Mouse (Mus musculus): ENCODE data around the gene Strbp. TPM values are rescaled to one million over a fixed set of nuclear protein-coding genes. Genes with fewer than 3 reads are reported as not detected.
"Not testable (repeated sequence)": the region's sequence is repeated elsewhere in the genome, so short reads cannot be mapped to it uniquely, and the experiment has no call there.

Gene Strbp
- polyA plus RNA-seq, 1 experiment from 2014 or later, result 102 TPM

GRCm38 (mm10) chr2:37511134-37511901 is 192.3 kb downstream of the Strbp start:
- Histone ChIP-seq H3K27ac (replicated peaks) (no peak overlapping the region), H3K9me3 (no peaks in the 10 kb centered on the region), H3K4me2 (no peak overlapping the region), H3K27me3 (no peaks in the 10 kb centered on the region), H3K9ac (no peak overlapping the region), H3K4me3 (no peak overlapping the region), H3K4me1 (replicated peaks) (no peaks in the 10 kb centered on the region; the same call in 1 of the 2 replicates), H3K36me3 (peaks cover 27% of the 10 kb centered on the region)
- 92% methylated on average over 4 of the region's 4 CpGs for WGBS
- ATAC-seq (ENCODE audit: low FRiP score, low read depth), result no peak

DNA sequence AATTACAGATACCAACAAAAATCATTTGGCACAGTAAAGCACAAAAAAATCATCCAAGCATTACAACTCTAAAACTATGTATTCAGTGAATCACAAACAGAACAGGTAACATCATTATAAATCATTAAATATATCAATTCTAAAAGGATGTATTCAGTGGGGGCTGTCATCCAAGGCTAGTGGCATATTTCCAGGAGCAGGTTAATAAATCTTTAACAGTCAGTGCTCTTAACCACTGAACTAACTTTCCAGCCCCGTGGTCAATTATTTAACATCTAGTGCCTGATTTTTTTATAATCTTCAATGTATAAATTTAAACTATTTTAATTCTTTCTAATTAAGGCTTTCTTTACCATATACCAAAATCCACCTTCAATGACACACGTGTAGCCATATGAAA is 197.8 kb downstream of the Strbp start:
- not testable (repeated sequence) for H3K4me1 ChIP-seq (replicated peaks); H3K4me3 ChIP-seq; H3K27ac ChIP-seq (replicated peaks); H3K4me2 ChIP-seq; ATAC-seq (ENCODE audit: low FRiP score, low read depth); H3K27me3 ChIP-seq; H3K9me3 ChIP-seq; H3K9ac ChIP-seq
- 94% methylated on average over 2 of the region's 2 CpGs for WGBS
- peaks cover 41% of the 10 kb centered on the region for H3K36me3 ChIP-seq

GRCm38 (mm10) chr2:37497321-37497720 is 206.3 kb downstream of the Strbp start:
- H3K27me3 ChIP-seq, result no peaks in the 10 kb centered on the region
- no peak overlapping the region for H3K4me3 ChIP-seq
- H3K4me2 ChIP-seq, result no peak overlapping the region
- H3K9me3 ChIP-seq, result no peaks in the 10 kb centered on the region
- no peak overlapping the region for H3K27ac ChIP-seq (replicated peaks)
- no peak overlapping the region for H3K9ac ChIP-seq
- H3K36me3 ChIP-seq, result peaks cover 42% of the 10 kb centered on the region
- ATAC-seq (ENCODE audit: low FRiP score, low read depth), result no peak
- H3K4me1 ChIP-seq (replicated peaks), result no peaks in the 10 kb centered on the region
- 97% methylated on average over 4 of the region's 4 CpGs for WGBS

DNA sequence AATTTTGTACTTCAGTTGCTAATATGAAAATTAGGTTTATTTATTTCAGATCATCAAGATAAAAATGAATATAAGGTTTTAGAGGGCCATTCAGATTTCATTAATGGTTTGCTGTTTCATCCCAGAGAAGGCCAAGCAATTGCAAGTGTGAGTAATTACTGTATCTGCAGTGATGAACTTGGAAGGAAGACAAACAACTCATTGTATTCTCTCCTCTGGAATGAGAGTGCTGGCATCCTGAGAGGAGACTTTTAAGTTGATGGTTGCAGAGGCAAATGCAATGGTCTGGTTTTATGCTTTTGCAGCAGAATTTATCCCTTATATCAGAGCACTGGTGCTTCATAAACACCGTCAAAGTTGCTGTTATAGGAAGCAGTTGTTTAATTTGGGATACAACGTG is 214.7 kb downstream of the Strbp start:
- Histone ChIP-seq H3K27me3 (no peaks in the 10 kb centered on the region), H3K36me3 (peaks cover 62% of the 10 kb centered on the region), H3K4me3 (no peak overlapping the region), H3K4me2 (no peak overlapping the region), H3K27ac (replicated peaks) (no peak overlapping the region), H3K4me1 (replicated peaks) (no peaks in the 10 kb centered on the region), H3K9ac (no peak overlapping the region), H3K9me3 (no peaks in the 10 kb centered on the region)
- ATAC-seq (ENCODE audit: low FRiP score, low read depth), result no peak
- WGBS, result 95% methylated on average over 2 of the region's 2 CpGs

DNA sequence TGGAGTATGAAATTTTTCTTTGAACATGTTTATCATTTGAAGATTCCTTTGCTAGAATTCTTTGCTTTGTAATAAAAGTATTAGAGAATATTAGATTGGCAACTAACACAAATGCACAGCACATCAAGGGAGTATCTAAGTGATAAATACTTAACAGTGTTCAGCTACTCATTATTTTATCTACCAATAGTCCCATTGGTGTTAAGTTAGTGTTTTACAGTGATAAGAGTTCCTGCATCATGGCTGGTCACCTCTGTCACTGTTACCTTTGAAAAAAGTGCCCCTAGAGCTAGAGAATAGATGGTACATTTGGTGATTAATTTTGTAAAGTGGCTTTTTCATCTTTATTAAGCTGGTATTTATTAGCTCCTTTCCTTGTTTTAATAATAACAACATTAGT is 217.3 kb downstream of the Strbp start:
- no peak overlapping the region for H3K9ac ChIP-seq
- no peaks in the 10 kb centered on the region for H3K4me1 ChIP-seq (replicated peaks)
- peaks cover 57% of the 10 kb centered on the region for H3K36me3 ChIP-seq
- H3K27ac ChIP-seq (replicated peaks), result no peak overlapping the region
- ATAC-seq (ENCODE audit: low FRiP score, low read depth), result no peak
- no peak overlapping the region for H3K4me3 ChIP-seq
- H3K4me2 ChIP-seq, result no peak overlapping the region
- no peaks in the 10 kb centered on the region for H3K9me3 ChIP-seq
- H3K27me3 ChIP-seq, result no peaks in the 10 kb centered on the region

DNA sequence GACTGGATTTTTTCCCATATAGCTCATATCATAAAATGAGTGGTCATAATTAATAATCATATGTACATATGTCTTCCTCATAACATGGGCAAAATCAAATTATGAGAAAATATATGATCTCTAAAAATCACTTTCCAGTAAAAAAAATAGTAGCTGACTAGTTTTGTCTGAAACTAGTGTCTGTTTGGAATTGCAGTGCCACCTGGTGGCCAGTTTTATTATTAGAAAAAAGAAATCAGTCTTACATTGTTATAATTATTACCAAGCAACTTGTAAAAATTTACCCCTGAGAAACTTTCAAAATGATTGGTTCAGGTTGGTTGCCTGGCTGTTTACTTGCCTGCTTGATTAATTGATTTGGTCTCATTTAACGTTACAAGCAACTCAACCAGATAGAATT is 218.3 kb downstream of the Strbp start:
- Histone ChIP-seq H3K27ac (replicated peaks) (no peak overlapping the region), H3K4me3 (no peak overlapping the region), H3K9ac (no peak overlapping the region), H3K27me3 (no peaks in the 10 kb centered on the region), H3K9me3 (no peaks in the 10 kb centered on the region), H3K4me2 (no peak overlapping the region), H3K4me1 (replicated peaks) (no peaks in the 10 kb centered on the region), H3K36me3 (peaks cover 51% of the 10 kb centered on the region)
- no peak for ATAC-seq (ENCODE audit: low FRiP score, low read depth)
- WGBS, result 79% methylated on average over 1 of the region's 1 CpGs

DNA sequence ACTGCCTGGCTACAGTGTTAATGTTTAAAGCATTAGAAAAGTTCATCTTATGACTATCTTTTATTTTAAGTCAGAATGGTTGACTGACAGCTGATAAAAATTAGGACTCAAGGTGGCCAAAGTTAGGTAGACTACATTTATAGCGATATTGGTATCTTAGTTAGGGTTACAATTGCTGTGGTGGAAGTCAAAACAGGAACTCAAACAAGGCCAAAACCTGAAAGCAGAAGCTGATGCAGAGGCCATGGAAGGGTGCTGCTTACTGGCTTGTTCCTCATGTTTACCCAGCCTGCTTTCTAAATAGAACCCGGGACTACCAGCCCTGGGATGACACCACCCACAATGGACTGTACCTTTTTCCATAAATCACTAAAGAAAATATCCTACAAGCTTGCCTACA is 219.5 kb downstream of the Strbp start:
- Histone ChIP-seq H3K4me2 (no peak overlapping the region), H3K4me3 (no peak overlapping the region), H3K27ac (replicated peaks) (no peak overlapping the region), H3K36me3 (peaks cover 47% of the 10 kb centered on the region), H3K4me1 (replicated peaks) (no peaks in the 10 kb centered on the region), H3K27me3 (no peaks in the 10 kb centered on the region), H3K9ac (no peak overlapping the region), H3K9me3 (no peaks in the 10 kb centered on the region)
- no peak for ATAC-seq (ENCODE audit: low FRiP score, low read depth)
- 90% methylated on average over 2 of the region's 2 CpGs for WGBS

- no peak overlapping the region for H3K27ac ChIP-seq (replicated peaks)
- no peak for ATAC-seq (ENCODE audit: low FRiP score, low read depth)
- H3K36me3 ChIP-seq, result peaks cover 58% of the 10 kb centered on the region
- no peaks in the 10 kb centered on the region for H3K4me1 ChIP-seq (replicated peaks)
- no peaks in the 10 kb centered on the region for H3K9me3 ChIP-seq
- no peaks in the 10 kb centered on the region for H3K27me3 ChIP-seq
- H3K9ac ChIP-seq, result no peak overlapping the region
- 98% methylated on average over 2 of the region's 2 CpGs for WGBS
- no peak overlapping the region for H3K4me2 ChIP-seq
- no peak overlapping the region for H3K4me3 ChIP-seq
Observed at GRCm38 (mm10) chr2:37480039-37480438, 223.6 kb downstream of the Strbp start.

GRCm38 (mm10) chr2:37479559-37479958 is 224.1 kb downstream of the Strbp start:
- Histone ChIP-seq H3K9me3 (no peaks in the 10 kb centered on the region), H3K36me3 (peaks cover 58% of the 10 kb centered on the region), H3K27ac (replicated peaks) (no peak overlapping the region), H3K4me3 (no peak overlapping the region), H3K27me3 (no peaks in the 10 kb centered on the region), H3K9ac (no peak overlapping the region), H3K4me2 (no peak overlapping the region), H3K4me1 (replicated peaks) (no peaks in the 10 kb centered on the region)
- ATAC-seq (ENCODE audit: low FRiP score, low read depth), result no peak

DNA sequence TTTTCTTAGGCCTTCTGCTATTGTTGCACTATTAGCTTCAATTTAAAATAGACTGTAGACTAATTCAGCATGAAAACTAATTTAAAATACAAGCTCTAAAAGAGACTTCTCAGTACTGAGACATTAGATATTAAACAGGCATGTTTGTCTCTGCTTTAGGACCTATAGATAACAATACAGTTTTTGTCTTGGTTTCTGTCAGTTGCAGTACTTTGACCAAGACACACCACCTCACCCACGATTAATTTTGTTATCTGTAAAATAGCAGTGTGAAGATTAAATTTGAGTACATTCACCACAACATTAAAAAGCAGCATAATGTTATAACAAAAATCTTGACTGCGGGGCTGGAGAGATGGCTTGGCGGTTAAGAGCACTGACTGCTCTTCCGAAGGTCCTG is 237.4 kb downstream of the Strbp start:
- ATAC-seq (ENCODE audit: low FRiP score, low read depth), result no peak
- no peak overlapping the region for H3K4me2 ChIP-seq
- peaks cover 7% of the 10 kb centered on the region; the same call in 1 of the 2 replicates for H3K36me3 ChIP-seq
- H3K4me3 ChIP-seq, result no peak overlapping the region
- H3K27me3 ChIP-seq, result no peaks in the 10 kb centered on the region
- no peak overlapping the region for H3K9ac ChIP-seq
- WGBS, result 98% methylated on average over 4 of the region's 4 CpGs
- H3K9me3 ChIP-seq, result no peaks in the 10 kb centered on the region
- H3K27ac ChIP-seq (replicated peaks), result no peak overlapping the region
- H3K4me1 ChIP-seq (replicated peaks), result no peaks in the 10 kb centered on the region

DNA sequence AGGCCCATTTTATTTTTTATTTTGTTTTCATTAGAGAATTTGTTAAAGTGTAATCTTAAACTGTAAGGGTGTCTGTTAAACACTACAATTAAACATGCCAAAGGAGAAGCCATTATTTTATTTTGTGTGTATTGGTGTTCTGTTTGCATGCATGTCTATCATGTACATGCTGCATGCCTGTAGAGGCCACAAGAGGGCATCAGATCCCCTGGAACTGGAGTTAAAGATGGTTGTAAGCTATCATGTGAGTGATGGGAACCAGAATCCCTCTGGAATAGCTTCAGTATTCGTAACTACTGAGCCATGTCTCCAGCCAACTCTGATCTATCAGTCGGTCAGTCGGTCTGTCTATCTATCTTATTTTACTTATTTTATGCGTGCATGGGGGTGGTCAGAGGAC is 243.0 kb downstream of the Strbp start:
- 98% methylated on average over 4 of the region's 4 CpGs for WGBS
- Histone ChIP-seq H3K9me3 (no peaks in the 10 kb centered on the region), H3K4me2 (no peak overlapping the region), H3K4me1 (replicated peaks) (no peaks in the 10 kb centered on the region), H3K9ac (no peak overlapping the region), H3K27ac (replicated peaks) (no peak overlapping the region), H3K27me3 (no peaks in the 10 kb centered on the region), H3K4me3 (no peak overlapping the region), H3K36me3 (no peaks in the 10 kb centered on the region)
- no peak for ATAC-seq (ENCODE audit: low FRiP score, low read depth)

GRCm38 (mm10) chr2:37452376-37452760 is 251.3 kb downstream of the Strbp start:
- under 1% methylated on average over 22 of the region's 24 CpGs for WGBS
- H3K36me3 ChIP-seq, result no peaks in the 10 kb centered on the region
- H3K4me1 ChIP-seq (replicated peaks), result peaks cover 27% of the 10 kb centered on the region
- peak overlapping the region; percentile 92 for H3K27ac ChIP-seq (replicated peaks)
- ATAC-seq (ENCODE audit: low FRiP score, low read depth), result peak; percentile 86
- H3K4me2 ChIP-seq, result peak overlapping the region; percentile 92
- H3K9me3 ChIP-seq, result no peaks in the 10 kb centered on the region
- H3K27me3 ChIP-seq, result no peaks in the 10 kb centered on the region
- peak overlapping the region; percentile 90 for H3K4me3 ChIP-seq
- peak overlapping the region; percentile 93 for H3K9ac ChIP-seq

All from hindbrain, embryonic 15.5 days (tissue).